Mouse (Mus musculus): ENCODE measurements around the gene Pgls.

GRCm38 (mm10) chr8:71580201-71580600 lies 11.8 kb upstream of the Pgls start:
- TF ChIP-seq CTCF (IDR thresholded peaks at IDR 0.05; ENCODE audit: insufficient read depth, low read length), result no peak
- TF ChIP-seq POLR2A (IDR thresholded peaks at IDR 0.05; ENCODE audit: borderline replicate concordance, extremely low read depth, low read depth, low read length), result no peak

All from lung, adult 2 months (tissue).